Mouse (Mus musculus) cortical plate, adult 2 months (tissue): ENCODE data around the gene Ccni. TPM values are rescaled to one million over a fixed set of nuclear protein-coding genes. Genes with fewer than 3 reads are reported as not detected.

ENCODE experiments used
- H3K27ac ChIP-seq: fragments of 200-500 bp; 2 replicates; pipeline ENCODE4 v1.5.1; 2012; ENCODE audit warnings: low read length, control low read depth, inconsistent platforms; ENCODE audit not compliant: insufficient read depth
- H3K4me1 ChIP-seq: fragments of 200-500 bp; 2 replicates; pipeline ENCODE4 v1.6.1; 2011; ENCODE audit warnings: low read length; ENCODE audit not compliant: control insufficient read depth, insufficient read depth
- H3K4me3 ChIP-seq: fragments of 200-500 bp; 2 replicates; pipeline ENCODE4 v1.5.1; 2011; ENCODE audit warnings: mild to moderate bottlenecking, low read length, control low read depth; ENCODE audit not compliant: insufficient read depth
- CTCF ChIP-seq: fragments of 200-500 bp; IDR thresholded peaks from 2 replicates; pipeline ENCODE4 v1.5.1; 2011; ENCODE audit warnings: mild to moderate bottlenecking, control low read depth, low read length; ENCODE audit not compliant: insufficient read depth; ENCODE audit errors: extremely low read depth
- POLR2A ChIP-seq: fragments of 200-500 bp; IDR thresholded peaks from 2 replicates; pipeline ENCODE4 v1.6.1; 2011; ENCODE audit warnings: mild to moderate bottlenecking, low read length, control low read depth; ENCODE audit not compliant: insufficient read depth; ENCODE audit errors: extremely low read depth
- polyA plus RNA-seq: library from polyadenylated mRNA; depleted of rRNA; stranded (reverse); fragments of >200 nt; gene quantifications from 2 replicates; pipeline ENCODE4 v1.2.3, GENCODE M21; 2012

The Ccni gene
- polyA plus RNA-seq, 1 experiment = 174 TPM

DNA sequence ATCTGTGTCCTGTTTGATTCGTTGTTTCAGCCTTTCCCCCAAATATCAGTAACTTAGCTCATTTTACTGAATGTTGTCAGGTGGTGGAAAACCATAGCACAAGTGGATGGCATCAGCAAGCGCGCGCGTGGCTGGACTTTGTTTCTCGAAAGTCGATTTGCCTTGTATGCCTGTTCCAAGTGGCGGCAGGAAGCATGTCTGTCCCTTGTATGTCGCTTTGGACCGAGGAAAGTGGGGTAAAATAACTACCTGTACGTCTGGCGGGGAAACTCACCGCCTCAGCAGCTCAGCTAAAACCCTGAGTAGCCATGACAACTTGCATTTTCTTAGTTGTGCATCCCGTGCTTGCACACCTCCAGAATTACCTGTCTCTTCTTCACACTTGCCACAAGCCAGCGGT lies 34.9 kb downstream of the Ccni start:
- H3K4me1 ChIP-seq = no peaks in the 10 kb centered on the region
- no peak overlapping the region for H3K4me3 ChIP-seq
- no peak overlapping the region for H3K27ac ChIP-seq
- no peak for TF ChIP-seq POLR2A
- no peak for TF ChIP-seq CTCF

DNA sequence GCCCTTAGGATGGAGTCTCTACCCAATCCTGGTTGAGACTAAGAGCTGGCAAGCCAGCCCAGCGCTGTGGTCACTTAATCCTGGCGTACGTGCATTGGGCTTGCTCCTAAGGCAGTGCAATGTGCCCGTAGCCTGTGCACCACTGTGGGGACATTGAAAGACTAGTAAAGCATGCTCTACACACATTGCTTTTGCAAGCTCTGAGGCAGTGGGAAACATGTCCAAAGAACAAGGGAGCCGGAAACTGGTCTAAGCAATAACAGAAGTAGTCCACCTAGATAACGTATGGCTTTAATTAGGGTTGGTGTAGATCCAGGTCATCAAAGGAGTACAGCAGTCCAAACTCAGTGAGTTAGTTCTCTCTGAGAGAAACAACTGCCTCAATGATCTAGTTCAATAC lies 37.6 kb downstream of the Ccni start:
- H3K4me3 ChIP-seq = no peak overlapping the region
- H3K4me1 ChIP-seq = no peaks in the 10 kb centered on the region
- no peak overlapping the region for H3K27ac ChIP-seq
- TF ChIP-seq POLR2A = no peak
- no peak for TF ChIP-seq CTCF

DNA sequence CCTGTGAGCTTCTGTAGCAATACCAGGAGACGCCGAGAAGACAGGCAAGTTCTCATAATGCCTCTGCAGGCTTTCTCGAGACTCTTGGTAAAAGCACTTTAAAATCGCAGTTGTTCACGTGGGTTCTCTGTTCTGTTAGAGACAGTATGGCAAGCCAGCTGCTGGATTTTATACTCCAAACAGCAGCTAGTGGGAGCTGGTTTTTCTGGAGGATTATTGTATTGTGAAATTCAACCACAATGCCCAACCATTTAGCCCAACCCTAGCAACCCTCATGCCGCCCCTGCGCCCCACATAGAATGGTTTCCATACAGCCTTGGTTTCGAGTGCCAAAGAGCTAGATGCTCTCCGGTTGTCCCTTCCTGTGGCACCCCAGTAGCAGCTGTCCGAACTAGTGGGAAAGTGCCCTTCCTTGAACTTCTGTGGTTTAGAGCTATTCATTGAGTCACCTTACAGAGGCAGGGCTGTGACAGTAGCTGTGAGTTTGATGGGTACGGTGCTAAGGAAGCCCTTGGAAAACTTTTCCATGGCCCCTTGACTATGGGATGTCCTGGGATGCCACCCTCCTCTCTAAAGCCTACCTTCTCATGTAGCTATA lies 38.3 kb downstream of the Ccni start:
- no peak for TF ChIP-seq CTCF
- Histone ChIP-seq H3K27ac (no peak overlapping the region), H3K4me3 (no peak overlapping the region), H3K4me1 (no peaks in the 10 kb centered on the region)

DNA sequence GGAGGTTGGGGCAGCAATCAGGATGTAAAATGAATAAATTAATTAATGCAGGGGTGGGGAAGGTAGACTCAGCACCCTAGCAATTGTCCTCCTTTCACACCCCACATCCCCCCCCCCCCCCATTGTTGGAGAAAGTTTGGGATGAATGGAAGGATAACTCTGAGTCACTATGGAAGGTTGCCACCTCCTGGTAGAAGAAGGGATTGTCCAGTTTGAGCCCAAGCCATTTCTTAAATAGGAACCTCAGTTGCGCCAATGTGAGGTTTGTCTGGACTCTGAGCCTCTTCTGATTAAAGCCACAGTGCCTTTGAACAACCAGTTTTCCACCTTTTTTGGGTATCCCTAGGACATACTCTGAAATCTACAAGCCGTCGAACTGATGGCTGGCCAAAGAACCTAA lies 42.8 kb downstream of the Ccni start:
- no peak for TF ChIP-seq POLR2A
- peak; percentile 59 for TF ChIP-seq CTCF
- Histone ChIP-seq H3K4me3 (no peak overlapping the region), H3K4me1 (no peaks in the 10 kb centered on the region), H3K27ac (no peak overlapping the region)

DNA sequence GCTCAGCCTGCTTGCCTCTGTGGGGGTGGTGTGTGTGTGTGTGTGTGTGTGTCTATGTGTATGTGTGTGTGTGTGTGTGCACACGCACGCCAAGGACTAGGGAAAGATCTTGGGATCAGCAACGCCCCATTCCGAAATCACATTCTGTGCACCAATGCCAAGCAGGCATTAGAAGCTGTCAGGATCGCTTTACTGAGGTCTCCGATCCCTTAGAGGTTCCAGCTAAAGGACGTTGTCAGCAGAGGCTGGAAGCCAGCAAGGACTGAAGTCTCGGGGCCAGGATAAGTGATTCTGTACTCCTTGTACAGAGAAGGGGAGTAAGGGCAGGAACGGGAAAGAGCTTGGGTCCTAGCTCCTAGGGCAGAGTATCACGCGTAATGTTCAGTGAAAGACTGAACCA lies 51.9 kb downstream of the Ccni start:
- TF ChIP-seq POLR2A (no peak), CTCF (no peak)
- H3K4me1 ChIP-seq = peaks cover 16% of the 10 kb centered on the region
- no peak overlapping the region for H3K27ac ChIP-seq
- no peak overlapping the region for H3K4me3 ChIP-seq

DNA sequence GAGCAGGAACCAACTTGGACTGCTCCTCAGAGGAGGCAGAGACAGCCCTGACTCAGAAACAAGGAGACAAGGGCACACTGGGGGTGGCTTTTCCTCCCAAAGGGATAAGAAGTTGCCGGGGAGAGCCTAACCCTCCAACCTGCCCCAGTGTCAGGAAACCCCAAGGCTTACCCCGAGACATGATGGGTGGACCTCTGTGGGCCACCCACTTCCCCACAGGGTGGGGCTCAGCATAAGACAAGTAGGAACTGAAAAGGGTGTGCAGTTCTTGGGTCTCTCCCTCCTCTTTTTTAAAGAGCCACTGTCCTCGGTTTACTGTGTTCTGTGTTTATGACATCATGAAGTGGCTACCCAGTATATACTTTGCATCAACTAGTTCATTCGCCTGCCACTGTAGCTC lies 53.8 kb downstream of the Ccni start:
- Histone ChIP-seq H3K27ac (no peak overlapping the region), H3K4me3 (no peak overlapping the region)

DNA sequence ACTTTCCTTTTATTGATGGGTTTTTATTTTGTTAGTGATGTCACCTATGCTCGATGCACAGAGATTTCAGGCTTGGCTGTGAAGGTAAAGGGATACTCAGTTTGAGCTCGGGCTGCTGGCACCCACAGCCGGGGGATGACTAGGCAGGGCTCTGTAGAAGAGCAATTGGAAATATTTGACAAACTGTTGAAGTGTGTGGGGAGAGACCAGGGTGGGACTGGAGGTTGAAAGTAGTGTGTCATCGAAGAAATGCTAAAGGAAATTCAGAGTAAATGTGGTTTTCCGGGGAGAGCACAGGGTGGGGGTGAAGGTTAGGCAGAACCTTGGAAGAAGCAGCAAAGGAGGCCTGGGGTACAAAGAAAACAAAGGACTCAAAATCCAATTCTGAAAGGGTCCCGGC lies 54.3 kb downstream of the Ccni start:
- Histone ChIP-seq H3K4me3 (no peak overlapping the region), H3K27ac (no peak overlapping the region), H3K4me1 (peaks cover 19% of the 10 kb centered on the region)
- no peak for TF ChIP-seq POLR2A
- TF ChIP-seq CTCF = no peak

More for the DNA sequence above, 53.8 kb downstream of the Ccni start:
- TF ChIP-seq CTCF (no peak), POLR2A (no peak)
- H3K4me1 ChIP-seq = peaks cover 18% of the 10 kb centered on the region

DNA sequence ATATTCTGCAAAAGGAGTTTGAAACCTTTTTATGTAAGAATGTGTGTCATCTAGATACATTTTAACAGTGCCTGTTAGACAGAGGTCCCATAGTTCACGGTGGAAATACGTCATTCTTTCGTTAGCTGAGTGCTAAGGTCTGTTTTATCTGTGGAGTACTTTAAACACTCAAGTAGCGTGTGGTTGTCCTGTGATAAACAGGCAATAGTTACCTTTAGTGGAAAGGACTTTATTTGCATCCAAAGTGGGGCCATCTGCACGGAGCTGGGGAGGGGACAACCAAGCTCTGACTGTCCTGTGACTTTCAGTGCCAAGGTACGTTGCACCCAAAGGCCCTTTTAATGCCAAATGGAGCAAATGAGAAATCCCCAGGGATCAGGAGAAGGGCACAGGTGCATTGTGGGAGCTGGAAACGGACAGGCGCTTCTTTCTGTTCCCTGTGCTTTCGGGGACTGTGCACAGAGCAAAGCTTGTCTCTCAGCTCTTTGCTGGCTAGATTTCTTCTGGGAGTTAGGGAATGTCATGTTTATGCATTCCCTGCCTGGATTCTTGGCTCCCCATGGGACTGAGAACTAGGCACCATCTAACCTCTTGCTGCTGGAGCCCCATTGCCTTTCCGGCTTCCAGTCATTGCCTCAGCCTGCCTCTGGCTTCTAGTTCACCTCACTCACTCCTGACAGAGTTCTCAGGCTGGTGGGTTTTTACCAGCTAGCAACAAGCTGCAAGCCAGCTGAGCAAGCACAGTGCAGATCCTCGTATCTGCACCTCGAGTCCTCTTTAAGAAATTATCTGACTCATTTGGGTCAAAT lies 56.1 kb downstream of the Ccni start:
- H3K4me1 ChIP-seq = peaks cover 22% of the 10 kb centered on the region
- H3K4me3 ChIP-seq = no peak overlapping the region
- no peak overlapping the region for H3K27ac ChIP-seq
- TF ChIP-seq CTCF = no peak
- no peak for TF ChIP-seq POLR2A

DNA sequence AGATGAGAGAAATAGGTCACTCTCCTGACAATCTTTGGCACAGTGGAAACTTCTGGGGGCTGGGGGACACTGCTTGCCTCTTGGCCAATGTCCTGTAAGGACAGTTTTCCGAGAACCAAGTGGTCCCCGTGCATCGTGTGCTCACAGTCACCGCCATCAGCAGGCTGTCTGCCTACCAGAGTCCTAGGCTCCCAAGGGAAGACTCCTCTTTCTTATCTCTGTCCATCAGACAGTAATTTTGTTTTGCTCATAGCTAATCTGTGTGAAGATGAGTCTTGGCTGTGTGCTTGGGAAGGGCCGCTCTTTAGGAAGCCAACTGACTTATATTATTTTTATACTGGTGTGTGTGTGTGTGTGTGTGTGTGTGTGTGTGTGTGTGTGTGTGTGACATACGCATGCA lies 60.8 kb downstream of the Ccni start:
- peaks cover 14% of the 10 kb centered on the region for H3K4me1 ChIP-seq
- TF ChIP-seq CTCF (no peak), POLR2A (no peak)
- no peak overlapping the region for H3K27ac ChIP-seq
- no peak overlapping the region for H3K4me3 ChIP-seq

DNA sequence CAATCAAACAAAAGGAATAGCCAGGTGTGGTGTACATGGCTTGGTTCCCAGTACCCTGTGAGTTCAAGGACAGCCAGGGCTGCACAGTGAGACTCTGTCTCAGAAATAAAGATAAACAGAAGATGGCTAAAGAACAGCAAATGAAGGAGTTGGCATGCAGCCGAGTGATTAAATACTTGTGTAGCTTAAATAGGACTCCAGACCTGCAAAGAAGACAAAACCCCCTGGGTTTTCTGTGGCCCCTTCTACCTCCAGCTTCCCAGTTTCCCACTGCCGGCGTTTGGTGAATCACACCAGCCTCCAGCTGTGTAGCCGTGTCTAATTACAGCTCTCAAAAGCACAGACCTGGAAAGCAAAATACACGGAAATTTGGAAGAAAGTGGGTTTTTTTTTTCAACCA lies 61.4 kb downstream of the Ccni start:
- Histone ChIP-seq H3K27ac (no peak overlapping the region), H3K4me3 (no peak overlapping the region), H3K4me1 (peaks cover 12% of the 10 kb centered on the region)
- TF ChIP-seq POLR2A (no peak), CTCF (no peak)
